Mouse (Mus musculus) layer of hippocampus, adult 9-11 months (tissue): ENCODE results near the gene Mnat1.
"Not testable (repeated sequence)": the region's sequence is repeated elsewhere in the genome, so short reads cannot be mapped to it uniquely, and the experiment has no call there.

ENCODE experiments used
- DNase-seq: peaks from one replicate; pipeline ENCODE4 v3.0.0; 2022

Gene Mnat1

DNA sequence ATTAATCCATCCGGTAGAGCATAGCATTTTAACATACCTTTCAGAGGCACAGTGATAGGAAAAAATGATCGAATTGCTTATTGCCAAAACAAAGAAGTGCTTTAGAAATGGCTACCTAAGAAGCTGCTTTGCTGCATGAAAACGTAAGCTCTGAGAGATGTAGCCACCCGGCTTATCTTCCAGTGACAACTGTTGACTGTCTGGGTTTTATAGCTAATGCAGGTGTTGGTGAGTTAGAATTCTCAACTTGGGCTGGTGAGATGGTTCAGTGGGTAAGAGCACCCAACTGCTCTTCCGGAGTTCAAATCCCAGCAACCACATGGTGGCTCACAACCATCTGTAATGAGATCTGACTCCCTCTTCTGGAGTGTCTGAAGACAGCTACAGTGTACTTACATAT lies 27.5 kb downstream of the Mnat1 start:
- not testable (repeated sequence) for DNase-seq

DNA sequence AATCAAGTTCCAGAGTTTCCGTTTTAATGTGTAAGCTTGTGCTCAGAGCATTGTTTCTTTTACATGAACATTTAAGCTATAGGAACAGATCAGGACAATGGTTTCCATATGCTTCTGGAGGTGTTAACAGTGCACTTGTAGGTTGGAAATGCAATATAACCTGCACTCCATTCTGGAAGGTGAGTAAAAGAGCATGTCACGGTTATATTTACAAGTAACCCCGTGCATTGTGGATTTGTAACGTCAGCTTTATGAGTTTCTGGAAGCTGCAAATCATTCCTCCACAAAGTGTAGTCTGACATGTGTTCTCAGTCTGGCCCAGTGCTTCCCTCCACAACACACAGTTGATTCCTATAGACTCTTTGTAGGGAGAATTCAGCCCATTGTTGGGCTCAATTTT lies 30.6 kb downstream of the Mnat1 start:
- no peak for DNase-seq

DNA sequence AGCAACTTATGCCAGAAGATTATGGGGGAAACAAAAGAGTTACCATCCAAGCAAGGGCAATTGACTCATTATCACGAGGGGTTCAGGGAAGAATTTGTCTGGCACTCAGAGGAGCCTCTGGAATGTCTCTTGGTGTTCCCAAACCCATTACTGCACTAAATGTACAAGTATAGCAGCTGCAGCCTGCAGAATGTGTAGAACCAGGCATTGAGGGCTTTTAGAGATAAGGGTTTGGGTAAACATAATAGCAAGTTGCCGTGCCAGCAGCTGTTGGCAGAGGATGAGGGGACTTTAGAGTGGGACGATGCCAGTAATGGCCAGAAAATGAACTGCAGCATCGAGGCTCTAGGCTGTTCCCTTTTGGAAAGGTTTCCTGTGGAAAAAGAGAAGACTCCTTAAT lies 36.8 kb downstream of the Mnat1 start:
- DNase-seq, result no peak

GRCm38 (mm10) chr12:73162408-73163181 lies 39.1 kb downstream of the Mnat1 start:
- no peak for DNase-seq

DNA sequence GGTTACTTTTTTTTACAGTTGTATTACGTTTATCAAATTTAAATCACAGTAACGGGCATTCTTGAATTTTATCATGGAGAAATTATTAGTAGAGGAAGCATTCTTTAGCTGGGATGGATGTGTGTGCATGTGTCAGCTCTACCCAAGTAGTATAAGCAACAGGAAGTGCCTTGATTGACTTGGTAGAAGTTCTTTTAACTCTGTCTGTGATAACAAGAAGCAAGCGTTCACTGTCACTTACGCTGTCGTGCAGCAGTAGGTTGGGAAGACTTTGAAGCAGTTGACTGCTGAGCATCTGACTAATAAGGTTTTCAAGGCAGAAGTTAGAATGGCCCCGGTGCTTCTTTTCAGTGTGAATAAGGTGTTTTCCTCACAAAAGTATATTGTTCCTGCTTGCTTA lies 47.3 kb downstream of the Mnat1 start:
- DNase-seq, result no peak

DNA sequence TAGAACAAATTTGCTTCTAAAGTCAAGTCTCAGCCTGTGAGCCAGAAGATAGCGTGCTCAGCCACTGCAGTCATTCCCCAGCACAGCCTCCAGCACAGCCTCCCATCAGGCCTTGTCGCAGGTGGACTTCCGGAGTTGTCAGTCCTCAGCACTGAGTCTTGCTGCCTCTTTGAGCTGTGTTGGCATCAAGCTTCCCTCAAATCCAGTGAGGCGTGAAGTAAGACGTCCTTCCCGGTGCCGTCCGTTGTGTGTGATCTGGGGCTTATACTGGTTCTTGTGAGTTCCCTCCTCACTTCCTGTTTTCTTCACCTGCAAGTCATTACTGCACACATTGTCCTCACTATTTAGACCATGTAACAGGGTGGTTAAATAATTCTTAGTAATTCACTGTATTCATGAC lies 60.4 kb downstream of the Mnat1 start:
- DNase-seq, result no peak

GRCm38 (mm10) chr12:73197363-73197762 lies 73.8 kb downstream of the Mnat1 start:
- DNase-seq, result no peak

GRCm38 (mm10) chr12:73198451-73198850 lies 74.9 kb downstream of the Mnat1 start:
- DNase-seq, result no peak

GRCm38 (mm10) chr12:73199375-73199774 lies 75.9 kb downstream of the Mnat1 start:
- DNase-seq, result no peak

DNA sequence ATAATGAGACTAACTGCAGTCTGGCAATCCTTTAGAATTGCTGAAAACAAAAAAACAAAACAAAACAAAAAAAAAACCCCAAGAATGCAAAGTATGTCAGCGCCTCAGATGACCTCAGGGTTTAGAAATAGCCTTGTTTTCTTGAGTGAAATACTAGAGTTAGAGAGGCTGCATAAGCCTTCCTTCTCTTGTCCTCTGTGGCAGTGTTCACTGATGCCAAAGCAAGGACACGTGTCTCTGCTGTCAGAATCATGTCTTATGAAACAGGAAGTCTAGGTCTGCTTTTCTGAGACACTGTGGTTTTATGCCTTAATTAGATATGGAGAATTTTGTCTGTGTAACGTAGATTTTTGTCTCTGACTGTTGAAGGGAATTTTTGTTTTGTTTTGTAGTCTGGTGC lies 78.1 kb downstream of the Mnat1 start:
- peak; percentile 59 for DNase-seq

- DNase-seq, result no peak
These were observed 82.5 kb downstream of the Mnat1 start for GRCm38 (mm10) chr12:73205710-73206649.

GRCm38 (mm10) chr12:73207008-73207407 lies 83.5 kb downstream of the Mnat1 start:
- no peak for DNase-seq

GRCm38 (mm10) chr12:73207461-73207860 lies 83.9 kb downstream of the Mnat1 start:
- DNase-seq, result no peak

GRCm38 (mm10) chr12:73208518-73208917 lies 85.0 kb downstream of the Mnat1 start:
- DNase-seq, result no peak

- no peak for DNase-seq
These were observed 85.6 kb downstream of the Mnat1 start for GRCm38 (mm10) chr12:73209117-73209516.

GRCm38 (mm10) chr12:73210454-73210853 lies 86.9 kb downstream of the Mnat1 start:
- DNase-seq, result no peak

- DNase-seq, result no peak
These were observed 92.3 kb downstream of the Mnat1 start for GRCm38 (mm10) chr12:73215773-73216172.

DNA sequence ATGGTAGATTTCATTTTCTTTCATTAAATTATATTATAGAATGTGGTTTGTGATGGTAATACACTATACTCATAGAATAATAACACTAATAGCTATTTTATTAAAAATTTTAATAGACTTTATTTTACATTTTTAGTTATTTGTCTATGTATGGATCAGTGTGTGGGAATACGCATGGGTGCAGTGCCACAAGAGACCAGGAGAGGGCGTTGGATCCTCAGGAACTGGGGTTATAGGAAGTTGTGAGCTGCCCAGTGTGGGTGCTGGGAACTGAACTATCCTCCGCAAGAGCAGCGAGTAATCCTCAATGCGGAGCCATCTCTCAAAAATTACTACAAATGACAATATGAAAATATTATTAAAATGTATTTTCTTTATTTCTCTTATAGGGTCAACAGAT lies 95.1 kb downstream of the Mnat1 start:
- DNase-seq, result no peak

DNA sequence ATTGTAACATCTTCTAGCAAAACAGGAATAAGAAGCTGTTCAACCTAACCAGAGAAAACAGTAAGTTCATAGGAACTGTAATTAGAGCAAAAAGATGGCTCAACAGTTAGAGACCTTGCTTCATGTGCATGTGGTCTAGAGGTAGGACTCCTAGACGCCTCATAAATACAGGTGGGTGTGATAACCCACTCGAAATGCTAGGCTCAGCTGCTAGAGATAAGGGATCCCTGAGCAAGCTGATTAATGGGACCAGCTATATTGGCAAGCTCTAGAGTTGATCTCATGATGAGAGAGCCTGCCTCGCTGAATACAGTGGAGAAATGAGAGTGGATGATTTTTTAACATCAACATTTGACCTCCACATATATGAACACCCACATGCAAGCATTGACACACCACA lies 97.7 kb downstream of the Mnat1 start:
- DNase-seq, result no peak

GRCm38 (mm10) chr12:73223872-73224271 lies 100.4 kb downstream of the Mnat1 start:
- DNase-seq, result no peak

DNA sequence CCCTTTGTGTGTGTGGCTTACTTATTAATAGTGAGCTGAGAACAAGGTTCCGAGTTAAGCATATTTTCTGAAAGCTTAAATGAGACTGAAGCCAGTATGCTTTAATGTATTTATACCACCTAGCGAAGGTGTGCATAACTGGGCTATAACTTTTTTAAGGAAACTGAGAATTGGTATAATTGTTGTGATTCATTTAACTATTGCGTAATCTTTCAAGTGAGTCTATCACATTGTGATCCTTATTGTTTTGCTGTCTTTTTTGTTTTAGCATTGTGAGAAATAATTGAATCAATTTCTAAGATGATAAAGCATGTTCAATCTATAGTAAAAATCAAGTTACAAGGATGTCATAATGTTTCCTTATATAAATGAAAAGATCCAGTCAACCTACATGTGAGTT lies 104.9 kb downstream of the Mnat1 start:
- no peak for DNase-seq

- DNase-seq, result no peak
These were observed 106.7 kb downstream of the Mnat1 start for GRCm38 (mm10) chr12:73230196-73230595.

- no peak for DNase-seq
These were observed 108.0 kb downstream of the Mnat1 start for GRCm38 (mm10) chr12:73231552-73231951.

DNA sequence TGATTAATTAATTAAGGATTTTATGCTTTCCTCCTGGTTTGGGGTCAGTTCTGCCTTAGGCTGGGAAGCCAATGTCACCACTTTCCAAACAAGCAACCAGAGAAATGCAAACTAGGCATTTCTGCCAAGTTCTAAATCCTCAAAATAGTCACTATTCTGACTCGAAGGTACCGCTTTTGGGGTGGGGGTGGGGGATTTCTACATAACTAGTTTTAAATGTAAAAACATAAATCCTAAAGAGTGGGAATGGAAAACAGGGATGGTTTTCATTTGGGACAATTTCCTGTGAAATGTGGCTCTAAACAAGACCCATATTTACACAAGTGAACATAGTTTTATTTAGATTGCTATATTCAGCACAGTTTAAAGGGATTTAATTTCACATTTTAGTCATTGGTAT lies 109.1 kb downstream of the Mnat1 start:
- no peak for DNase-seq
